Mouse (Mus musculus) telencephalon, adult 2 months (tissue): ENCODE data around the gene Med20.
"Not testable (repeated sequence)": the region's sequence is repeated elsewhere in the genome, so short reads cannot be mapped to it uniquely, and the experiment has no call there.

Experiments
- DNase-seq: peaks from one replicate; pipeline ENCODE4 v3.0.0-alpha.2; 2011; ENCODE audit warnings: low read depth, low spot score

Gene Med20

DNA sequence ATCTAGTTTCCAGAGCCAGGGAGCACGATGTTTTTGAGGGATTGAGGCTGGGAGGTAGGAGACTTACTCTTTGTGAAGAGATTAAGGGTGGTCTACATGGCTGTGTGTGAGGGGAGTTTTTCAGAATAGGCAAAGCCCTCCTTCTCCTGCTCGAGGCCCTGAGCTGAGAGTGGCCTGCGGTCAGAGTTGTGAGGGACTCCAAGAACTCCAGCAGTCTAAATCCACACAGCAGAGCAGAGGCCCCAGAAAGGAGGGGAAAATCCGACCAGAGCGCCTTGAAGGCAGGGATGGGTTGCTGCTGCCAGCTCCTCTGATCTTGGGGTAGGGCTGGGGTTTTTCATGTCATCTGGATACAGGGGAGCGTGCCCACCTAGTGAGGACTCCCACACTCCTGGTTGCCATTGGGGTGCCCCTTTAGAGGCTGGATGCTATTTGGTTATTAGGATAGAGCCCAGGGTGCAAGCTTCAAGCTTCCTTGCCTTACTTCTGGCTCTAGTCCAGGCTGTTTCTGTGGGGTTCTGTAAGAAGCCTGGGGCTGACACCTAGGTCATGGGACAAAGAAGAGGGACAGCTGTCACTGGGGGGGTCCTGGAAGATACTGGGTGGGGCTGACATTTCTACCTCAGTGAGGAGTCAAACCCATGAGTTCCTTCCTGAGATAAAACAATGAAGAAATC is 15.1 kb upstream of the Med20 start:
- DNase-seq = no peak

DNA sequence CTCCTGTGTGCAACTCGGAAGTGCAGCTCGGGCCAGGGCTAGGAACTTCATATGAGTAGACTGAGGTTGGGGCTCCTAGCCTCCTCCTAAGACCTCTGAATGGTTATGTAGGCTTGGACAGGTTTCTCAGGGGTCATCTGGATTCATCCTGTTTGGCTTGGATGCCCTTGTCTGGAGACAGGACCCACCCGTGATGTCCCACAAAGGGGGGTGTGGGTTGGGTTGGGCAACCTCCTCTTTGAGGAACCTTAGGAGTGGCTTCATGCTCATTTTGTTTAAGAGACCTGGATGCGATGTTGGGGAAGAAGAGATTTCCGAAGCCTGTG is 14.6 kb upstream of the Med20 start:
- no peak for DNase-seq

DNA sequence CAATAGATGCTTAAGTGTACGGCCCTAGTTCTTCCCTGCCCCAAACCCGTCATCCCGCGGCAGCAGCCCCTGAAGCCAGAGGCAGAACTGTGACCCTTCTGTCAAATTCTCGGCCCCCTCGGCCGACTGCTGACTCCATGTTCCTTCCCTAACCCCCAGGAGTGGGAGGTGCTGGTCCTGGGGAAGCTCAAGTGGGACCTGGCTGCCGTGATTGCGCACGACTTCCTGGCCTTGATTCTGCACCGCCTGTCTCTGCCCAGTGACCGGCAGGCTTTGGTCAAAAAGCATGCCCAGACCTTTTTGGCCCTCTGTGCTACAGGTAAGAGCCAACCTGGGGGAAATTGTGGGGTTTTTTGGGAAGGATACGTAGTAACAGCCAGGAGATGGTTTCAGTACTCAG is 14.1 kb upstream of the Med20 start:
- DNase-seq = no peak

DNA sequence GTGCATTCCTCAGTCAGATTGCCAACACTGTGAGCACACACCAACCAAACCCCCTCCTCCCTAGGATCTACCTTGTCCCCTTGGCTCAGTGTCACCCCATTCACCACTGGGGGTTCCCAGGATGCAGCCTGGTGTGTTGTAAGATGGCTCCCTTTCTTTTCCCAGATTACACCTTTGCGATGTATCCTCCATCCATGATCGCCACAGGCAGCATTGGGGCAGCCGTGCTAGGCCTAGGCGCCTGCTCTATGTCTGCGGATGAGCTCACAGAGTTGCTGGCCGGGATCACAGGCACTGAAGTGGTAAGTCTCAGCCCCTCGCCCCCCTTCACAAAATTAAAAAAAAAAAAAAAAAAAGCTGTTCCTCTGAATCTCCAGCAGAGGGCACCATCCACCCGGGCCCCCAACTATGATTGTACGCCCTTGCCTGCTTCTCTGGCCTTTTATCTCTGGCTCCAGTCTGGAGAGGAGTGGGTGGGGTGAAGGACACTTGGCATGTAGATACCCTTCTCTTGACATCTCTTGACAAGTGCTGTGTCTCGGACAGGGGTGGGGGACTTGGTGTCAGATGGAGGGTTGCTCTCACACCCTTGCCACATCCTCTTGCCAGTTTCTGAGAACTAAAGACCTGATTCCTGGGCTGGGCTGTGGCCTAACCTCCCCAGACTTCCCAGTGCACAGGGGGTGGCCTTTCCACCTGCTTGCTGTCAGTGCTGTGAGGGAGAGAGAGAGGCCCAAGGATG is 13.4 kb upstream of the Med20 start:
- DNase-seq = no peak

DNA sequence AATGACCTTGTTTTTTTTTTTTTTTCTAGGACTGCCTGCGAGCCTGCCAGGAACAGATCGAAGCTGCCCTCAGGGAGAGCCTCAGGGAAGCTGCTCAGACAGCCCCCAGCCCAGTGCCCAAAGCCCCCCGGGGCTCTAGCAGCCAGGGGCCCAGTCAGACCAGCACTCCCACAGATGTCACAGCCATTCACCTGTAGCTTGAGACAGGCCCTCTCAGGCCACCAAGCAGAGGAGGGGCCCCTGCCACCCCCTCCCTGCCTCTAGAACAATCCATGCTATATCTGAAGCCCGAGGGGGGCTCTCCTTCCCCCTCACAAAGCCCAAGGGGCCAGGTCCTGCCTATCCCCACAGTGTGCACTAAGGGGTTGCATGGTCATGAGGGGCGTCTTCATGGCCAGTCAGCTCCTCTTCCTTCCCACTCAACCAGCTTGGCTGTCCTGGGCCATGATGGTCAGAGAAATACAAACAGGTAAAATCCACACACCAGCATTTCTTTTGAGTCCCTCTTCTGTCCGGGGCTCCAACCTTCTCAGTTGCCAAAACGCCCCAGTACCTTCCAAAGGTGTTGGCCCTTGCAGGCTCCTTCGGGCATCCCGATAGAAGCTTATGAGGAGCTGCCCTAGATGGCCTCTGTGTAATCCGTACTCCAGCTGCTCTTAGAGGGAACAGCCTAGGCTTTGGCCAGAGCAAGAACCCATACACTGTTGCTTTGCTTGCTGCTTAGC is 12.6 kb upstream of the Med20 start:
- DNase-seq = not testable (repeated sequence)

DNA sequence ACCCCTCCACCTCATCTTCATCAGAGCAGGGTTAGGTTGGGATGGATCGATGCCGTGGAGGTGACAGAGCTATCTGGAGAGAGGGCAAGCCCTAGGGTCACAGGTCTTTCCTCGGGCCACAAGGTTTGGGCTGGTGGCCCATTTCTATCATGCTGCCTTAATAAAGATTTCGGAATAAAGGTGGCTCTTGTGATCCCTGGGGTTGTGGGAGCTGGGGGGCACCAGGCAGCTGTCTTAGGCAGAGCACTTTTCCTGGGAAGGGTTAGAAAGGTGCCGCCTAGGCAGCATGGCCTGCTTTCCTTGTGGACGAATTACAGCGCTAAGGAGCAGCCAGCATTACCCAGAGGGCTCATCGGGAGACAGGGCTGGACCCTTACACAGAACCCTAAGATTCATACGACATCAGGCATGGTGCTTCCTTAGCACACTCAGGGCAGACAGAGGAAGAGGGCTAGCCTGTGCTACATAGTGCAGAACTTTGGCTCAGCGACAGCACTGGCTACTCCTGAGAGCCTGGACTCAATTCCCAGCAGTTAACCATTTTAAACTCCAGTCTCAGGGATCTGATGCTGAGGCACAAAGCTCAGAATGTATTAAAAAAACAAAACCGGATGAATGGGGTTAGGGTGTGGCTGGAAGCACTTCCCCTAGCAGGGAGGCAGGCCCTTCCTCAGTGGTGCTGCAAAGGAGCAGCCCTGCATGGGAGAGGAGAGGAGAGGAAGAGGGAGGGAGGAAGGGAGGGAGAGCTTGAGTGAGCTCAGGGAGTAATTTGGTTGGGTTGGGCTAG is 11.7 kb upstream of the Med20 start:
- DNase-seq = no peak

DNA sequence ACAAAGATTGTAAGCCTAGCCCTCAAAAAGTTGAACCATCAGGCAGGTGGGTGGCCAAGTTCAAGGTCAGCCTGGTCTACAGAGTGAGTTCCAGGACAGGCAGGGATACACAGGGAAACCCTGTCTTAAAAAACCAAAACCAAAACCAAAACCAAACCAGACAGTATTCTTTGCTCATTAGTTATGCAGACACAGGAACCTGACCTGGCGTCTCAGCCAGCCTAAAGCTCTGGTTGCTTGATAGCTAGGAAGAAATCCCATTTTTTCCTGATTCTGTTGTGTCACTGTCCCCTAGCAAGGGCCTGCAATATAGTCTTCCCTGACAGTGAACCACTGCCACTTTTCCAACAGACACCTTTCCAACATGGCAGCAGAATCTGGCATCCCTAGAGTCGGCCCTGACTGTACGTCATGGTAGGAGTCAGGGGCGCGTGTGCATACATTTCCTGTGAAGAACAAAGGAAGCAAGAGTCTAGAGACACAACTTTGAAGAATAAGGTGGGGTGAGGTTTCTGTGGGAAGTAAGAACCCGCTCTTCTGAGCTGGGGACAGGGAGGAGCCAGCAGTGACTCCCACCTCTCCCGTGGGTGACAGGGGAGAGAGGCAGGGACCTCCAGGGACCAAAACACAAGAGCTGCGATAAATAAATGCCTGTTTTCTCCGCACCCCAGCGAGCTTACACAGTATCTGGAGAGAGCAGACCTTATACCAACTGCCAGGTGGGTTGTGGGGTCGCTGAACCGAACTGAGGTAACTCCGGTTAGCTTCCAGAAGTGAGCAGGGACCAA is 10.6 kb upstream of the Med20 start:
- no peak for DNase-seq

DNA sequence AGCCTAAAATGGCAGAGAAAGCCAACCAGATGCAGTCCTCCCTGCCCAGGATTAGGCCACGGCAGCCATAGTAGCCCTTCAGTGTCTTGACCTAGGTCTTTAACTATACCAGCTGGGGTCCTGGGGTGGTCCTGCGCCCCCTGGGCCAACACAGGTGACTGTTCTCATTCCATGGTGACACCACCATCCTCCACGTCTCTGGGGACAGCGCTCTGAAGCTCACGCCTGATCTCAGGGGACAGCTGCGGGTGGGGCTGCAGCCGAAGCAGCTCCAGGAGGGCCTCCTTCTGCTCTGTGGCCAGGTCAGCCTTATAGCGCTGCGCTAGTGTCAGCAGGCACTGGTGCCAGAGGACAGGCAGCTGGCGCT is 10.0 kb upstream of the Med20 start:
- no peak for DNase-seq

DNA sequence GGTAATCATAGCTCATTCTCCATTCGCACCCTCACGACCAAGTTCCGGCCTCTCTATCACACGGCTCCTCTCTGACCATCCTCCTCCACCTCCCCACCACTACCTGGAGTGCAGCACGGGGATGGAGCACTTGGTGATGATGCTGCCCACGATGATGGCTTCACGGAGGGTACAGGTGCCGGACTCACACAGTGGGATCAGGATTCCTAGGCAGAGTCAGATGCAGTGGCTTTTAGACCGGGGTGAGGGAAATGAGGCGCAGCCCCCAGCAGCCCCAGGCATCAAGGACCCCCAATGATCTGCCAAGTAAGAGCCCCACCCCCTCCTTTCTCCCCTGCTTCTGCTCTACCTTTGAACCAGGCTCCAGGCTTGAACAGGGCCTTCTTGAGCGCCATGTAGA is 9.1 kb upstream of the Med20 start:
- no peak for DNase-seq

DNA sequence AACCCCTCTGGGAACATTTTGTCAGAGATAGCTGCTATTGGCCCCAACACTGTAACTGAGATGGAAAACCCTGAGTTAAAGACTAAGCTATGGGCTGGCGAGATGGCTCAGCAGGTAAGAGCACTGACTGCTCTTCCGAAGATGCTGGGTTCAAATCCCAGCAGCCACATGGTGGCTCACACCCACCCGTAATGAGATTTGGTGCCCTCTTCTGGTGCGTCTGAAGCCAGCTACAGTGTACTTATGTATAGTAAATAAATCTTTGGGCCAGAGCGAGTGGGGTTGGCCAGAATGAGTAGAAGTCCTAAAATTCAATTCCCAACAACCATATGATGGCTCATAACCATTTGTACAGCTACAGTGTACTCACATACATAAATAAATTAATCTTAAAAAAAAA is 5.2 kb upstream of the Med20 start:
- no peak for DNase-seq

DNA sequence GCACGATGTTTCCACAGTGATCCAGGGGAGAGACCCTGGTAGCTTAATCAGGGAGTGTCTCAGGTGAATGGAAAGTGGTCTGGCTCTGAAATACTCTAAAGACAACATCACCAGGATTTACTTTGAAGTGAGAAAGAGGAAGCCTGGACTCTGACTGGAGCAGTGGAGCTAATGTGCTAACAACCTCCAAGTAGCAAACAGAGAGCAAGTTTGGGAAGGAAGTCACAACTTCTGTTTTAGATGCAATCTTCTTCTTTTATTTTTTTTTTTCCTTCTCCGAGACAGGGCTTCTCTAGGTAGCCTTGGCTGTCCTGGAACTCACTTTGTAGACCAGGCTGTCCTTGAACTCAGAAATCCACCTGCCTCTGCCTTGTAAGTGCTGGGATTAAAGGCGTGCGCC is 2.2 kb upstream of the Med20 start:
- no peak for DNase-seq

DNA sequence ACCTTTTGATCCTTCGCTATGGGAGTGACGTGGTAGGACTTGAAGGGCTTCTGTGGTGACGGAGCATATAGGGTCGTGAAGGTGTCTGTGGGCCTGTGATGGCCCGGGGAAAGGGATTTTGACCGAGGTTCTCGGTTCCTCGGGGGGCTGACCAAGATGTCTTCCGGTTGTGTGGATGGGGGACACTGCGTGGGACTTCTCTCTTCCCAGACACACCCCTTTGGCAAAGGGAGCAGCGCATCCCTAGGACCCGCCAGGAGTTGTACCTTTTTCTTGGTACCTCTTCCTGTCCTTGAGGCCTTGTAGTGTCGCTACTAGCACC is 240 bp downstream of the Med20 start:
- no peak for DNase-seq

DNA sequence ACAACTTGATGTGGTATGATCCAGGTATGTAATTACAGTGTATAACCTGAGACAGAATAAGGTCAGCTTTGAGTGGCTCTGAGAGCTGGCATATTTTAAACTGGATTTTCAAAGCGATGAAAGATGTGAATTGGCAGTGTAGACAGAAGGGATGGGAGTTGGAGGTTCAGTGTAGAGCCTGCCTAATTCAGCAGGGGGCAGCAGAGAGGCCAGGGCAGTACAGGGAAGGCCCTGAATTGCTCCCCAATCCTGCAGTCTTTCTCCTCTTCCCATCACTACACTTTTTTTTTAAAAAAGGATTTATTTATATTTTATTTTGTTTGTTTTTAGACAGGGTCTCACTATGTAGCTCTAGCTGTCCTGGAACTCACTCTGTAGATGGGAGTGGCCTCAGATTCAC is 2.6 kb downstream of the Med20 start:
- no peak for DNase-seq

DNA sequence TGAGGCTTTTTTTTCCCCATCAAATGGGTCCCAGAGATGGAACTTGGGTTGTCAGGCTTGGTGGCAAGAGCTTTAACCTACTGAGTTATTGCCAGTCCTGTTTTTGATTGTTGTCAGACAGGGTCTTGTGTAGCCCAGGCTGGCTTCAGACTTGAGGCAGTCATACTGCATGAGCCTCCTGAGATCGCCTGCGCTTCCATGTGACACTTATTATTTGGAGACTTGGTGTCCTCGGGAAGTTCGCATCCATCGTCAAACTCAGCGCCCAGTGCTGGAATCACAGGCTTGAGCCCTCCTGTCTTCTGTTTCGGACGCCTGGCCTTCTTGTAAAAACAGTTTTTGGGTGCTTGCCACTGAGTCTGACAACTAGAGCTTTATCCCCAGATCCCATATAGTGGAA is 4.7 kb downstream of the Med20 start:
- DNase-seq = no peak

DNA sequence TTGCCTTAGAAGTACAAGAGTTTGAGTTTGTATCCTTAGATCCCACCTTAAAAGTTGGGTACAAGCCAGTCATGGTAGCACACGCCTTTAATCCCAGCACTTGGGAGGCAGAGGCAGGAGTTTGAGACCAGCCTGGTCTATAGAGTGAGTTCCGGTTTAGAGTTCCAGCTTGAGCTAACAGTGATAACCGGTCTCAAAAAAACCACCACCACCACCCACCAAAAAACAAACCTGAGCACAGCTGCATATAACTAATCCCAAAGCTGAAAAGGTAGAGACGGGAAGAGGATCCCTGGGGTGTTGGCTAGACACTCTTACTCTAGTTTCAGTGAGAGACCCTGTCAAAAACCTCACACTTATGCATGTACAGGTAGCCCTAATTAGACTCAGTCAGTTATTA is 5.3 kb downstream of the Med20 start:
- no peak for DNase-seq

DNA sequence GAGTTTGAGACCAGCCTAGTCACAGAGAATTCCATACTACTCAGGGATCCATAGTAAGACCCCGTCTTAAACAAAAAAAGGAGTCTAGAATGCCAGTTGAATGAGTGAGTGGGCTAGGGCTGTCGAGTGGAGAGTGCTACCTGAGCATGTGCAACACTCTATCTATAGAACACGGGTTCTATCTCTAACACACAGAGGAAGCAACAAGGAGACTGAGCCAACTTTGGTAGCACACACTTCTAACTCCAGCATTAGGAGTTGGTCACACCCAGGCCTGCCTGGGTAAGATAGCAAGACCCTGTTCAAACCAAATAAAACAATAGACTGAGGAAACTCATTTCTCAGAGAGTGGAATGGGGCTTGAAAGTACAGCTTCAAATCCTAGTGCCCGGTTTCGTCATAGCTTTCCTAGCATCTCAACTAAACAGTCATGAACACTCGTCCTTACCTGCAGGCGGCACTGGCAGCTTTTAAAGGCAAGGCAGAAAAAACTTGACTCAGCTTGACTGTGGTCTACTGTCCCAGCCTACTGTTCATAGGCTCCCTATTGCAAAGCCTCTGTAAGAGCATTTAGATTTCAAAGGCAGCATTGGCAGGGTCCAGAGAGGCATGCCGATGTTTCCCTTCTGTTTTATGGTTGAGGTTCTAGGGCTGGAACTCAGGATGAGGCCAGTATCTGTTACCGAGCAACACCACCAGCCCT is 6.4 kb downstream of the Med20 start:
- DNase-seq = no peak

DNA sequence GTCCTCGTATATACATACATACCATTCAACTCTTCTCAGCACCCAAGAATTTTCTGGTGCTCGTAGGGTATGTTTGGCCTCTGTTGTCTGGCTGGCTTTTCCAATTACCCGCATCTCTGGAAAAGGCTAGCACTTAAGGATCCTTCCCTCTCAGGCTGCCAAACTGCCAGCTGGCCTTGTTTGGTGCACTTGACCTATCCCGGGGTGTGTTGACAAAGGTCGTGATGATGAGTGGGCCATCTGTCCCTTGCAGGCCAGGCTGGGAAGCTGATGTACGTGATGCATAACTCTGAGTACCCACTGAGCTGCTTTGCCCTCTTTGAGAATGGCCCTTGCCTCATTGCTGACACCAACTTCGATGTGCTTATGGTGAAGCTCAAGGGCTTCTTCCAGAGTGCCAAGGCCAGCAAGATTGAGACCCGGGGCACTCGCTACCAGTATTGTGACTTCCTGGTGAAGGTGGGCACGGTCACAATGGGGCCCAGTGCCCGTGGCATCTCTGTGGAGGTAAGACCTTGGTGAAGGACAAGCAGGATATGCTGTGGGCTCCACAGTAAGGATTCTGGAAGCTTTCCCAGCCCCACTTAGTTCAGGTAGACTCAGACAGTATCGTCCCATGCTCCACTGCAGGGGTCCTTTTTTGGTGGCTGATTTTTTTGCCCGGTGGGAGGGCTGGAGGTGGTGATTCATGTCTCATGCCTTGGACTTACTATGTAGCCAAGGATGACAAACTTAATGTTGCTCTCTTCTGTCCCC is 7.4 kb downstream of the Med20 start:
- no peak for DNase-seq

DNA sequence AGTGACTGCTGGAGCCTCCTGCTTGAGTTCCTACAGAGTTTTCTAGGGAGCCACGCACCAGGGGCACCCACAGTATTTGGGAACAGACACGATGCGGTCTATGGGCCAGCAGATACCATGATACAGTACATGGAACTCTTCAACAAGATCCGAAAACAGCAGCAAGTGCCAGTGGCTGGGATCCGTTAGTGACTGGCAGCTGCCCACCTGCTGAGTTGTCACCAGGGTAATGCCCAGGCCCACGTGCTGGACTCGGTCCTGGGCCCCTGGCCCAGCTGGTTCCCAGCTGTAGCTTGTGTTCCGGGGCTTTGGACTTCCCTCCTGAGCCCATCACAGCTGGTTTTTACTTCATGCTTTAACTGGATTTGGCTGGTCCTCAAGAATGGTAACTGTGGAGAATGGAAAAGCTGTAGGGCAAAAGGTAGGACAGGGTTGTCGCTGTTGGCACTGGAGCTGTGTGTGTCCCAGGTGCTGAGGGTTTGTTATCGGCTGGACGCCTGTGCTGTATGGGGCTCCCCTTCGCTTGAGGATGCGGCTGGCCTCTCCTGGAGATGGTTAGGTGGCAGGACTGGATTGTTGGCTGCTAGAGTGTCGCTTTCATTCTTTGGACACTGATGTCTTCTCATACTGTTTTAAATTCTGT is 11.7 kb downstream of the Med20 start:
- DNase-seq = no peak

DNA sequence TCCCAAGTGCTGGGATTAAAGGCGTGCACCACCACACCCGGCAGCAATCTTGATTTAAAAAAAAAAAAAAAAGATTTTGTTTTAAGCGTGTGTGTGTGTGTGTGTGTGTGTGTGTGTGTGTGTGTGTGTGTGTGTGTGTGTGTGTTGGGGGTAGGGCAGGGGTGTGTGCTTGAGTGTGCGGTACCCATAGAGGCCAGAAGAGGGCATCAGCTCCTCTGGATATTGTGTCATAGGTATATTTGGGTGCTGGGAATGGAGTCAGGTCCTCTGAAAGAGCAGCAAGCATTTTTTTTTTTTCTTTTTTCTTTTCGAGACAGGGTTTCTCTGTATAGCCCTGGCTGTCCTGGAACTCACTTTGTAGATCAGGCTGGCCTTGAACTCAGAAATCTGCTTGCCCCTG is 13.2 kb downstream of the Med20 start:
- not testable (repeated sequence) for DNase-seq

DNA sequence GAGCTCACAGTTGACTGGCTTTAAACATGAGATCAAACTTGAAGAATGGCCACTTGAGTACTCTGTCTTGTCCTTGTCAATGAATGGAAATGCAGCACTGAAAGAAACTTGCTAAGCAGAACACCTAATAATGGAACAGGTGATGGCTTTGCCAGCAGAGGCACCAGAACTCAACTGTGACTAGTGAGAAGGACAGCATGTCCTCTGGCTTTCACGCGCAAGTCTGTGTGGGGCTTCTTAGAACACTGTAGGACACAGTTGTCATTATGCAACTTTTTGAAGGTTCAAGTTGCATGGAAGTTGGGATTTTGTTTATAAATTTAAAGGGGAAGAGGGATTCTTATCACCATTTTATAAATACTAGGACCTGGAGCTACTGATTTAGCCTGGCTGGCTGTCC is 13.7 kb downstream of the Med20 start:
- DNase-seq = no peak
